Mouse (Mus musculus) heart, postnatal 0 days (tissue): Measurements from ENCODE around the gene Olfm3.

ENCODE experiments used
- CTCF ChIP-seq: IDR thresholded peaks from 2 replicates; pipeline ENCODE4 v1.5.1; 2016; ENCODE audit warnings: antibody characterized with exemption, control low read depth, low read depth
- EP300 ChIP-seq: IDR thresholded peaks from 2 replicates; pipeline ENCODE4 v1.6.1; 2016; ENCODE audit warnings: antibody characterized with exemption, low read depth

- no peak for TF ChIP-seq CTCF
- no peak for TF ChIP-seq EP300
Measured at GRCm38 (mm10) chr3:115099590-115099989, 195.7 kb downstream of the Olfm3 start.
